Mouse (Mus musculus) ES-CJ7 (cell line): ENCODE data around the gene Sema4d.
A peak's percentile ranks its signal among the peaks of the same experiment; 100 is the strongest.

Source experiments
- DNase-seq: peaks from one replicate; pipeline ENCODE4 v3.0.0; 2011; ENCODE audit warnings: low read depth, low spot score

Sema4d gene

GRCm38 (mm10) chr13:51727364-51727763, 66.2 kb downstream of the Sema4d start:
- peak; percentile 32 for DNase-seq

GRCm38 (mm10) chr13:51725926-51726574, 67.5 kb downstream of the Sema4d start:
- no peak for DNase-seq

GRCm38 (mm10) chr13:51725446-51725845, 68.1 kb downstream of the Sema4d start:
- no peak for DNase-seq

GRCm38 (mm10) chr13:51724566-51724965, 69.0 kb downstream of the Sema4d start:
- no peak for DNase-seq

- DNase-seq: no peak
Observed at GRCm38 (mm10) chr13:51723114-51723513, 70.4 kb downstream of the Sema4d start.

- DNase-seq: no peak
Observed at GRCm38 (mm10) chr13:51720556-51720955, 73.0 kb downstream of the Sema4d start.

GRCm38 (mm10) chr13:51719256-51719655, 74.3 kb downstream of the Sema4d start:
- DNase-seq: no peak

- no peak for DNase-seq
Observed at GRCm38 (mm10) chr13:51716350-51717263, 76.9 kb downstream of the Sema4d start.

GRCm38 (mm10) chr13:51712022-51712421, 81.5 kb downstream of the Sema4d start:
- no peak for DNase-seq

- no peak for DNase-seq
Observed at GRCm38 (mm10) chr13:51710738-51711137, 82.8 kb downstream of the Sema4d start.

- DNase-seq: no peak
Observed at GRCm38 (mm10) chr13:51705882-51706854, 87.4 kb downstream of the Sema4d start.

- no peak for DNase-seq
Observed at GRCm38 (mm10) chr13:51703893-51704292, 89.7 kb downstream of the Sema4d start.

- DNase-seq: no peak
Observed at GRCm38 (mm10) chr13:51698318-51698717, 95.2 kb downstream of the Sema4d start.

- DNase-seq: no peak
Observed at GRCm38 (mm10) chr13:51697897-51698296, 95.7 kb downstream of the Sema4d start.

GRCm38 (mm10) chr13:51697455-51697854, 96.1 kb downstream of the Sema4d start:
- no peak for DNase-seq

GRCm38 (mm10) chr13:51696481-51696880, 97.1 kb downstream of the Sema4d start:
- DNase-seq: no peak

- DNase-seq: no peak
Observed at GRCm38 (mm10) chr13:51688688-51689087, 104.9 kb downstream of the Sema4d start.

- DNase-seq: no peak
Observed at GRCm38 (mm10) chr13:51686966-51687365, 106.6 kb downstream of the Sema4d start.

GRCm38 (mm10) chr13:51685290-51685966, 108.1 kb downstream of the Sema4d start:
- DNase-seq: no peak

- no peak for DNase-seq
Observed at GRCm38 (mm10) chr13:51681634-51682033, 111.9 kb downstream of the Sema4d start.

- peak; percentile 63 for DNase-seq
Observed at GRCm38 (mm10) chr13:51681076-51681475, 112.5 kb downstream of the Sema4d start.
